Mouse (Mus musculus): Measurements from ENCODE around the gene 2810459M11Rik. TPM values are rescaled to one million over a fixed set of nuclear protein-coding genes. Genes with fewer than 3 reads are reported as not detected.

Gene 2810459M11Rik
- polyA plus RNA-seq, 1 experiment from 2014 or later: 8.0 TPM

GRCm38 (mm10) chr1:86046833-86047563, 1.3 kb downstream of the 2810459M11Rik start:
- ATAC-seq (ENCODE audit: low FRiP score, low TSS enrichment): peak; percentile 26
- Histone ChIP-seq H3K36me3 (ENCODE audit: control insufficient read depth, insufficient read depth, low read length) (no peaks in the 10 kb centered on the region), H3K27me3 (ENCODE audit: control insufficient read depth, insufficient read depth, low read length) (no peaks in the 10 kb centered on the region), H3K9me3 (ENCODE audit: control insufficient read depth, low read length) (no peaks in the 10 kb centered on the region), H3K4me1 (replicated peaks; ENCODE audit: control insufficient read depth, insufficient read depth) (0 out of 2 replicates have a peak, but pooled peaks cover 2% of the 10 kb centered on the region), H3K4me3 (ENCODE audit: low read depth, low read length) (peak overlapping the region; percentile 51), H3K9ac (ENCODE audit: low read length) (peak overlapping the region; percentile 60), H3K4me2 (replicated peaks; ENCODE audit: low read depth) (peak overlapping the region; percentile 92), H3K27ac (replicated peaks) (peak overlapping the region; percentile 73)
- 17% methylated on average over 24 of the region's 24 CpGs for WGBS
- no peak for TF ChIP-seq CTCF (IDR thresholded peaks at IDR 0.05; ENCODE audit: low read depth)
- TF ChIP-seq EP300 (optimal IDR thresholded peaks at IDR 0.05): no peak
- peak; percentile 29 for DNase-seq (ENCODE audit: low spot score)

- ATAC-seq (ENCODE audit: low FRiP score, low TSS enrichment) (no peak), DNase-seq (ENCODE audit: low spot score) (no peak)
- H3K9me3 ChIP-seq (ENCODE audit: control insufficient read depth, low read length): no peaks in the 10 kb centered on the region
- 0 out of 2 replicates have a peak, but pooled peaks cover 2% of the 10 kb centered on the region for H3K4me1 ChIP-seq (replicated peaks; ENCODE audit: control insufficient read depth, insufficient read depth)
- WGBS: 71% methylated on average over 4 of the region's 4 CpGs
- H3K4me2 ChIP-seq (replicated peaks; ENCODE audit: low read depth): no peak overlapping the region
- no peaks in the 10 kb centered on the region for H3K27me3 ChIP-seq (ENCODE audit: control insufficient read depth, insufficient read depth, low read length)
- TF ChIP-seq EP300 (optimal IDR thresholded peaks at IDR 0.05) (no peak), CTCF (IDR thresholded peaks at IDR 0.05; ENCODE audit: low read depth) (no peak)
- H3K9ac ChIP-seq (ENCODE audit: low read length): no peak overlapping the region
- no peak overlapping the region for H3K27ac ChIP-seq (replicated peaks)
- no peaks in the 10 kb centered on the region for H3K36me3 ChIP-seq (ENCODE audit: control insufficient read depth, insufficient read depth, low read length)
- H3K4me3 ChIP-seq (ENCODE audit: low read depth, low read length): no peak overlapping the region
Measured at GRCm38 (mm10) chr1:86048231-86048630, 2.6 kb downstream of the 2810459M11Rik start.

GRCm38 (mm10) chr1:86048744-86049143, 3.1 kb downstream of the 2810459M11Rik start:
- Histone ChIP-seq H3K9me3 (ENCODE audit: control insufficient read depth, low read length) (no peaks in the 10 kb centered on the region), H3K4me1 (replicated peaks; ENCODE audit: control insufficient read depth, insufficient read depth) (0 out of 2 replicates have a peak, but pooled peaks cover 2% of the 10 kb centered on the region), H3K36me3 (ENCODE audit: control insufficient read depth, insufficient read depth, low read length) (no peaks in the 10 kb centered on the region), H3K4me3 (ENCODE audit: low read depth, low read length) (no peak overlapping the region), H3K9ac (ENCODE audit: low read length) (no peak overlapping the region), H3K27ac (replicated peaks) (no peak overlapping the region), H3K4me2 (replicated peaks; ENCODE audit: low read depth) (no peak overlapping the region), H3K27me3 (ENCODE audit: control insufficient read depth, insufficient read depth, low read length) (no peaks in the 10 kb centered on the region)
- DNase-seq (ENCODE audit: low spot score): no peak
- ATAC-seq (ENCODE audit: low FRiP score, low TSS enrichment): no peak
- TF ChIP-seq CTCF (IDR thresholded peaks at IDR 0.05; ENCODE audit: low read depth) (no peak), EP300 (optimal IDR thresholded peaks at IDR 0.05) (no peak)
- 85% methylated on average over 3 of the region's 3 CpGs for WGBS

- H3K4me2 ChIP-seq (replicated peaks; ENCODE audit: low read depth): no peak overlapping the region
- H3K9ac ChIP-seq (ENCODE audit: low read length): no peak overlapping the region
- no peaks in the 10 kb centered on the region for H3K9me3 ChIP-seq (ENCODE audit: control insufficient read depth, low read length)
- TF ChIP-seq CTCF (IDR thresholded peaks at IDR 0.05; ENCODE audit: low read depth) (no peak), EP300 (optimal IDR thresholded peaks at IDR 0.05) (no peak)
- H3K27me3 ChIP-seq (ENCODE audit: control insufficient read depth, insufficient read depth, low read length): no peaks in the 10 kb centered on the region
- ATAC-seq (ENCODE audit: low FRiP score, low TSS enrichment) (no peak), DNase-seq (ENCODE audit: low spot score) (no peak)
- no peaks in the 10 kb centered on the region for H3K4me1 ChIP-seq (replicated peaks; ENCODE audit: control insufficient read depth, insufficient read depth)
- 69% methylated on average over 12 of the region's 12 CpGs for WGBS
- no peaks in the 10 kb centered on the region for H3K36me3 ChIP-seq (ENCODE audit: control insufficient read depth, insufficient read depth, low read length)
- no peak overlapping the region for H3K4me3 ChIP-seq (ENCODE audit: low read depth, low read length)
- no peak overlapping the region for H3K27ac ChIP-seq (replicated peaks)
Measured at GRCm38 (mm10) chr1:86053198-86053921, 7.7 kb downstream of the 2810459M11Rik start.

- no peak for TF ChIP-seq CTCF (IDR thresholded peaks at IDR 0.05; ENCODE audit: low read depth)
- TF ChIP-seq EP300 (optimal IDR thresholded peaks at IDR 0.05): no peak
- WGBS: 52% methylated on average over 3 of the region's 3 CpGs
- ATAC-seq (ENCODE audit: low FRiP score, low TSS enrichment): no peak
- Histone ChIP-seq H3K27ac (replicated peaks) (peak overlapping the region; percentile 58), H3K4me1 (replicated peaks; ENCODE audit: control insufficient read depth, insufficient read depth) (no peaks in the 10 kb centered on the region), H3K9ac (ENCODE audit: low read length) (no peak overlapping the region), H3K4me3 (ENCODE audit: low read depth, low read length) (no peak overlapping the region), H3K4me2 (replicated peaks; ENCODE audit: low read depth) (no peak overlapping the region), H3K36me3 (ENCODE audit: control insufficient read depth, insufficient read depth, low read length) (no peaks in the 10 kb centered on the region), H3K9me3 (ENCODE audit: control insufficient read depth, low read length) (no peaks in the 10 kb centered on the region), H3K27me3 (ENCODE audit: control insufficient read depth, insufficient read depth, low read length) (no peaks in the 10 kb centered on the region)
- no peak for DNase-seq (ENCODE audit: low spot score)
Measured at GRCm38 (mm10) chr1:86054943-86055342, 9.3 kb downstream of the 2810459M11Rik start.

GRCm38 (mm10) chr1:86056284-86056683, 10.6 kb downstream of the 2810459M11Rik start:
- H3K9ac ChIP-seq (ENCODE audit: low read length): no peak overlapping the region
- H3K36me3 ChIP-seq (ENCODE audit: control insufficient read depth, insufficient read depth, low read length): no peaks in the 10 kb centered on the region
- no peak overlapping the region for H3K4me3 ChIP-seq (ENCODE audit: low read depth, low read length)
- H3K4me1 ChIP-seq (replicated peaks; ENCODE audit: control insufficient read depth, insufficient read depth): no peaks in the 10 kb centered on the region
- peak overlapping the region; percentile 65 for H3K27ac ChIP-seq (replicated peaks)
- no peak for TF ChIP-seq EP300 (optimal IDR thresholded peaks at IDR 0.05)
- no peak for TF ChIP-seq CTCF (IDR thresholded peaks at IDR 0.05; ENCODE audit: low read depth)
- no peak overlapping the region for H3K4me2 ChIP-seq (replicated peaks; ENCODE audit: low read depth)
- no peaks in the 10 kb centered on the region for H3K9me3 ChIP-seq (ENCODE audit: control insufficient read depth, low read length)
- peak; percentile 87 for ATAC-seq (ENCODE audit: low FRiP score, low TSS enrichment)
- no peaks in the 10 kb centered on the region for H3K27me3 ChIP-seq (ENCODE audit: control insufficient read depth, insufficient read depth, low read length)
- WGBS: 65% methylated on average over 4 of the region's 4 CpGs
- peak; percentile 72 for DNase-seq (ENCODE audit: low spot score)

Measured in stomach, postnatal 0 days (tissue).